23 mouse cellular contexts compared by ENCODE assay signal in genomic region chr5:34661909-34662308, GRCm38 (mm10). TPM values are rescaled to one million over a fixed set of nuclear protein-coding genes. Genes with fewer than 3 reads are reported as not detected.
DNase-seq lines count a peak whose midpoint lies in the region; ATAC-seq and TF ChIP-seq lines count a peak whose summit lies in the region.
"Had no signal": no experiment of that assay in that cellular context is flagged by ENCODE, and none has a peak within 500 bp of the region (broad histone marks: within the 10 kb centered on the region; RNA-seq: fewer than 3 reads in every experiment).

No protein-coding gene starts in this region.

- no peaks in the 10 kb centered on the region for H3K9me3 ChIP-seq in heart, embryonic 13.5 days
- H3K9me3 ChIP-seq in lung, postnatal 0 days (ENCODE audit: low read length) = no peaks in the 10 kb centered on the region
- H3K9me3 ChIP-seq in liver, embryonic 16.5 days (replicated peaks; ENCODE audit: control insufficient read depth, low read length) = no peaks in the 10 kb centered on the region
- H3K9me3 ChIP-seq: heart, embryonic 15.5 days; intestine, embryonic 15.5 days; limb, embryonic 13.5 days; lung, embryonic 15.5 days; midbrain, embryonic 10.5 days; neural tube, embryonic 15.5 days had no signal

- TF ChIP-seq EP300 in lung, postnatal 0 days (IDR thresholded peaks at IDR 0.05) = no peak

- 0 out of 2 replicates have a peak, but pooled peaks have one; percentile 6 for TF ChIP-seq CTCF in lung, postnatal 0 days (IDR thresholded peaks at IDR 0.05)

- WGBS in heart, embryonic 13.5 days = 82% methylated on average over 4 of the region's 4 CpGs
- WGBS in lung, postnatal 0 days = 82% methylated on average over 4 of the region's 4 CpGs
- 78% methylated on average over 4 of the region's 4 CpGs for WGBS in liver, embryonic 16.5 days (ENCODE audit: insufficient replicate concordance)

- H3K4me1 ChIP-seq in heart, embryonic 13.5 days = peaks cover 24% of the 10 kb centered on the region
- H3K4me1 ChIP-seq in lung, postnatal 0 days (ENCODE audit: insufficient read depth, low read depth, low read length) = no peaks in the 10 kb centered on the region
- peaks cover 12% of the 10 kb centered on the region for H3K4me1 ChIP-seq in liver, embryonic 16.5 days (ENCODE audit: control insufficient read depth, low read depth, low read length)

- H3K4me2 ChIP-seq in heart, embryonic 13.5 days = peak overlapping the region; percentile 81
- H3K4me2 ChIP-seq in lung, postnatal 0 days (replicated peaks; ENCODE audit: low read depth, low read length) = no peak overlapping the region
- peak overlapping the region; percentile 92 for H3K4me2 ChIP-seq in liver, embryonic 16.5 days (ENCODE audit: low read depth, low read length)

- H3K9ac ChIP-seq in heart, embryonic 13.5 days = no peak overlapping the region
- no peak overlapping the region for H3K9ac ChIP-seq in lung, postnatal 0 days (replicated peaks; ENCODE audit: low read depth)
- H3K9ac ChIP-seq in liver, embryonic 16.5 days (ENCODE audit: low read depth, low read length) = no peak overlapping the region
- H3K9ac ChIP-seq: intestine, embryonic 15.5 days; lung, embryonic 15.5 days; neural tube, embryonic 15.5 days had no signal

- H3K36me3 ChIP-seq in heart, embryonic 13.5 days = peaks cover 8% of the 10 kb centered on the region
- 0 out of 2 replicates have a peak, but pooled peaks cover 6% of the 10 kb centered on the region for H3K36me3 ChIP-seq in lung, postnatal 0 days (ENCODE audit: insufficient read depth, low read length)
- no peaks in the 10 kb centered on the region for H3K36me3 ChIP-seq in liver, embryonic 16.5 days (ENCODE audit: control insufficient read depth, insufficient read depth)

- H3K27ac ChIP-seq in heart, embryonic 13.5 days (replicated peaks) = no peak overlapping the region
- no peak overlapping the region for H3K27ac ChIP-seq in lung, postnatal 0 days (ENCODE audit: low read length)
- no peak overlapping the region for H3K27ac ChIP-seq in liver, embryonic 16.5 days (ENCODE audit: low read length)
- H3K27ac ChIP-seq: intestine, embryonic 15.5 days; limb, embryonic 13.5 days; lung, embryonic 15.5 days; midbrain, embryonic 10.5 days had no signal

- H3K4me3 ChIP-seq in heart, embryonic 13.5 days = no peak overlapping the region
- no peak overlapping the region for H3K4me3 ChIP-seq in lung, postnatal 0 days (ENCODE audit: low read depth, low read length)
- no peak overlapping the region for H3K4me3 ChIP-seq in liver, embryonic 16.5 days (ENCODE audit: low read depth, low read length)

- DNase-seq in heart, postnatal 4 days = no peak
- no peak for DNase-seq in lung, postnatal 0 days (ENCODE audit: low spot score)
- DNase-seq in lung, postnatal 25 days (ENCODE audit: low spot score) = no peak
- DNase-seq in MEL-GATA-1-ER (ENCODE audit: extremely low read depth, low read depth) = peak; percentile 22
- DNase-seq in kidney, postnatal 36 days = no peak
- DNase-seq: adrenal gland, postnatal 25 days; cerebellum, adult 8-10 months; gastrocnemius, postnatal 10 days; heart, postnatal 36 days; kidney, adult 9 months; kidney, postnatal 14 days; right cerebral cortex, adult 18-20 months had no signal

- ATAC-seq in heart, embryonic 13.5 days (ENCODE audit: extremely low read depth, insufficient number of reproducible peaks, low FRiP score, low TSS enrichment) = no peak
- ATAC-seq in lung, postnatal 0 days = no peak
- ATAC-seq in liver, embryonic 16.5 days (ENCODE audit: low read depth) = no peak
- ATAC-seq: CD4-positive, CD25-positive, alpha-beta regulatory T cell, adult 4 months; forebrain, embryonic 16.5 days; hindbrain, embryonic 16.5 days; intestine, embryonic 15.5 days had no signal

- no peaks in the 10 kb centered on the region for H3K27me3 ChIP-seq in heart, embryonic 13.5 days (replicated peaks)
- H3K27me3 ChIP-seq in lung, postnatal 0 days (replicated peaks; ENCODE audit: insufficient read depth, low read length) = no peaks in the 10 kb centered on the region
- H3K27me3 ChIP-seq in liver, embryonic 16.5 days (ENCODE audit: control insufficient read depth, insufficient read depth, low read depth, low read length) = no peaks in the 10 kb centered on the region
- H3K27me3 ChIP-seq: heart, embryonic 15.5 days; intestine, embryonic 15.5 days; limb, embryonic 13.5 days; lung, embryonic 15.5 days; neural tube, embryonic 15.5 days had no signal

RNA-seq across cellular contexts. Expression of gene Grk4, which starts 1.7 kb away (rescaled TPM):
- polyA plus RNA-seq in heart, embryonic 13.5 days (2015; fragmentation: Nextera tagmentation; extraction: Ambion mirVana) = 2.4 and 3.5 TPM in 2 replicates
- total RNA-seq in heart, postnatal 4 days (2021) = 1 to 10 TPM; 1.1 to 2.9 TPM
- 3.5 and 5.1 TPM in 2 replicates for polyA plus RNA-seq in lung, postnatal 0 days (2015; fragmentation: Nextera tagmentation; extraction: Ambion mirVana)
- 0.79 and 0.91 TPM in 2 replicates for polyA plus RNA-seq in liver, embryonic 16.5 days (2015; fragmentation: Nextera tagmentation; extraction: Ambion mirVana)

RNA-seq across cellular contexts. Expression of gene Nop14, which starts 2.0 kb away (rescaled TPM):
- 15.3 and 16.6 TPM in 2 replicates for polyA plus RNA-seq in heart, embryonic 13.5 days (2015; fragmentation: Nextera tagmentation; extraction: Ambion mirVana)
- 10 to 100 TPM; 14.1 to 15.1 TPM for total RNA-seq in heart, postnatal 4 days (2021)
- 11.1 and 11.6 TPM in 2 replicates for polyA plus RNA-seq in lung, postnatal 0 days (2015; fragmentation: Nextera tagmentation; extraction: Ambion mirVana)
- polyA plus RNA-seq in liver, embryonic 16.5 days (2015; fragmentation: Nextera tagmentation; extraction: Ambion mirVana) = 9.3 and 10.1 TPM in 2 replicates

RNA-seq across cellular contexts. Expression of gene Mfsd10, which starts 24.9 kb away (rescaled TPM):
- polyA plus RNA-seq in heart, embryonic 13.5 days (2015; fragmentation: Nextera tagmentation; extraction: Ambion mirVana) = 75.1 and 78.4 TPM in 2 replicates
- 10 to 100 TPM; 27.9 to 30.5 TPM for total RNA-seq in heart, postnatal 4 days (2021)
- polyA plus RNA-seq in lung, postnatal 0 days (2015; fragmentation: Nextera tagmentation; extraction: Ambion mirVana) = 52.1 and 75.2 TPM in 2 replicates
- 35.3 and 52.3 TPM in 2 replicates for polyA plus RNA-seq in liver, embryonic 16.5 days (2015; fragmentation: Nextera tagmentation; extraction: Ambion mirVana)
